Mouse (Mus musculus): ENCODE data around the gene Kcnq1. TPM values are rescaled to one million over a fixed set of nuclear protein-coding genes. Genes with fewer than 3 reads are reported as not detected.

Gene Kcnq1
- polyA plus RNA-seq, 1 experiment from 2014 or later = 0.91 TPM

GRCm38 (mm10) chr7:143428814-143429499 is 322.8 kb downstream of the Kcnq1 start:
- Histone ChIP-seq H3K4me1 (replicated peaks) (no peaks in the 10 kb centered on the region), H3K27me3 (peaks cover 8% of the 10 kb centered on the region; the same call in 1 of the 2 replicates), H3K27ac (replicated peaks) (no peak overlapping the region), H3K36me3 (replicated peaks) (no peaks in the 10 kb centered on the region), H3K9me3 (replicated peaks) (no peaks in the 10 kb centered on the region), H3K9ac (no peak overlapping the region), H3K4me3 (replicated peaks) (no peak overlapping the region), H3K4me2 (no peak overlapping the region)
- WGBS (ENCODE audit: insufficient replicate concordance) = 48% methylated on average over 2 of the region's 2 CpGs
- no peak for ATAC-seq (ENCODE audit: insufficient read depth)

GRCm38 (mm10) chr7:143432631-143433030 is 326.5 kb downstream of the Kcnq1 start:
- H3K4me2 ChIP-seq = no peak overlapping the region
- 69% methylated on average over 1 of the region's 1 CpGs for WGBS (ENCODE audit: insufficient replicate concordance)
- no peaks in the 10 kb centered on the region for H3K9me3 ChIP-seq (replicated peaks)
- no peaks in the 10 kb centered on the region for H3K36me3 ChIP-seq (replicated peaks)
- no peak for ATAC-seq (ENCODE audit: insufficient read depth)
- no peak overlapping the region for H3K9ac ChIP-seq
- H3K4me3 ChIP-seq (replicated peaks) = no peak overlapping the region
- H3K4me1 ChIP-seq (replicated peaks) = no peaks in the 10 kb centered on the region
- peaks cover 35% of the 10 kb centered on the region for H3K27me3 ChIP-seq
- H3K27ac ChIP-seq (replicated peaks) = no peak overlapping the region

GRCm38 (mm10) chr7:143433331-143433730 is 327.2 kb downstream of the Kcnq1 start:
- 54% methylated on average over 7 of the region's 7 CpGs for whole genome bisulfite sequencing (ENCODE audit: insufficient replicate concordance)
- H3K4me2 ChIP-seq = no peak overlapping the region
- H3K4me1 ChIP-seq (replicated peaks) = no peaks in the 10 kb centered on the region
- no peaks in the 10 kb centered on the region for H3K9me3 ChIP-seq (replicated peaks)
- H3K4me3 ChIP-seq (replicated peaks) = no peak overlapping the region
- H3K9ac ChIP-seq = no peak overlapping the region
- H3K27ac ChIP-seq (replicated peaks) = no peak overlapping the region
- no peaks in the 10 kb centered on the region for H3K36me3 ChIP-seq (replicated peaks)
- peaks cover 42% of the 10 kb centered on the region for H3K27me3 ChIP-seq
- ATAC-seq (ENCODE audit: insufficient read depth) = no peak

- ATAC-seq (ENCODE audit: insufficient read depth) = 0 out of 2 replicates have a peak, but pooled peaks have one; percentile 15
- no peaks in the 10 kb centered on the region for H3K36me3 ChIP-seq (replicated peaks)
These were observed 331.2 kb downstream of the Kcnq1 start for GRCm38 (mm10) chr7:143437231-143437893.

GRCm38 (mm10) chr7:143437894-143438581 is 331.9 kb downstream of the Kcnq1 start:
- 0 out of 2 replicates have a peak, but pooled peaks have one; percentile 9 for ATAC-seq (ENCODE audit: insufficient read depth)
- Histone ChIP-seq H3K4me1 (replicated peaks) (no peaks in the 10 kb centered on the region; the same call in 1 of the 2 replicates), H3K4me3 (replicated peaks) (peak overlapping the region; percentile 39), H3K27me3 (peaks cover 81% of the 10 kb centered on the region), H3K36me3 (replicated peaks) (no peaks in the 10 kb centered on the region), H3K9me3 (replicated peaks) (no peaks in the 10 kb centered on the region), H3K27ac (replicated peaks) (no peak overlapping the region), H3K4me2 (peak overlapping the region; percentile 59), H3K9ac (no peak overlapping the region)
- 6% methylated on average over 62 of the region's 63 CpGs for WGBS (ENCODE audit: insufficient replicate concordance)

More at GRCm38 (mm10) chr7:143437231-143437893, 331.2 kb downstream of the Kcnq1 start:
- Histone ChIP-seq H3K4me3 (replicated peaks) (peak overlapping the region; percentile 39), H3K9me3 (replicated peaks) (no peaks in the 10 kb centered on the region), H3K4me2 (peak overlapping the region; percentile 59), H3K4me1 (replicated peaks) (no peaks in the 10 kb centered on the region; the same call in 1 of the 2 replicates), H3K27me3 (peaks cover 80% of the 10 kb centered on the region), H3K27ac (replicated peaks) (no peak overlapping the region), H3K9ac (no peak overlapping the region)
- 19% methylated on average over 18 of the region's 18 CpGs for WGBS (ENCODE audit: insufficient replicate concordance)

- no peak for ATAC-seq (ENCODE audit: insufficient read depth)
- no peaks in the 10 kb centered on the region; the same call in 1 of the 2 replicates for H3K4me1 ChIP-seq (replicated peaks)
- no peaks in the 10 kb centered on the region for H3K9me3 ChIP-seq (replicated peaks)
- no peaks in the 10 kb centered on the region for H3K36me3 ChIP-seq (replicated peaks)
- no peak overlapping the region for H3K4me3 ChIP-seq (replicated peaks)
- H3K27me3 ChIP-seq = peaks cover 87% of the 10 kb centered on the region
- 48% methylated on average over 1 of the region's 1 CpGs for WGBS (ENCODE audit: insufficient replicate concordance)
- no peak overlapping the region for H3K27ac ChIP-seq (replicated peaks)
- no peak overlapping the region for H3K4me2 ChIP-seq
- no peak overlapping the region for H3K9ac ChIP-seq
These were observed 332.8 kb downstream of the Kcnq1 start for GRCm38 (mm10) chr7:143438965-143439364.

- no peak overlapping the region for H3K27ac ChIP-seq (replicated peaks)
- 30% methylated on average over 8 of the region's 8 CpGs for WGBS (ENCODE audit: insufficient replicate concordance)
- H3K4me3 ChIP-seq (replicated peaks) = no peak overlapping the region
- no peaks in the 10 kb centered on the region; the same call in 1 of the 2 replicates for H3K4me1 ChIP-seq (replicated peaks)
- H3K36me3 ChIP-seq (replicated peaks) = no peaks in the 10 kb centered on the region
- H3K9me3 ChIP-seq (replicated peaks) = no peaks in the 10 kb centered on the region
- no peak for ATAC-seq (ENCODE audit: insufficient read depth)
- H3K4me2 ChIP-seq = no peak overlapping the region
- H3K27me3 ChIP-seq = peaks cover 83% of the 10 kb centered on the region
- H3K9ac ChIP-seq = no peak overlapping the region
These were observed 338.4 kb downstream of the Kcnq1 start for GRCm38 (mm10) chr7:143444580-143444954.

- Histone ChIP-seq H3K4me2 (peak overlapping the region; percentile 50), H3K9me3 (replicated peaks) (no peaks in the 10 kb centered on the region), H3K9ac (no peak overlapping the region), H3K27ac (replicated peaks) (no peak overlapping the region), H3K36me3 (replicated peaks) (no peaks in the 10 kb centered on the region), H3K4me3 (replicated peaks) (peak overlapping the region; percentile 20; the same call in 1 of the 2 replicates), H3K27me3 (peaks cover 79% of the 10 kb centered on the region), H3K4me1 (replicated peaks) (no peaks in the 10 kb centered on the region; the same call in 1 of the 2 replicates)
- no peak for ATAC-seq (ENCODE audit: insufficient read depth)
- 6% methylated on average over 55 of the region's 55 CpGs for WGBS (ENCODE audit: insufficient replicate concordance)
These were observed 338.9 kb downstream of the Kcnq1 start for GRCm38 (mm10) chr7:143444955-143445648.

- Histone ChIP-seq H3K27me3 (peaks cover 72% of the 10 kb centered on the region), H3K4me1 (replicated peaks) (no peaks in the 10 kb centered on the region; the same call in 1 of the 2 replicates), H3K4me3 (replicated peaks) (peak overlapping the region; percentile 20; the same call in 1 of the 2 replicates), H3K36me3 (replicated peaks) (no peaks in the 10 kb centered on the region), H3K4me2 (peak overlapping the region; percentile 50), H3K9ac (no peak overlapping the region), H3K9me3 (replicated peaks) (no peaks in the 10 kb centered on the region), H3K27ac (replicated peaks) (no peak overlapping the region)
- no peak for ATAC-seq (ENCODE audit: insufficient read depth)
- WGBS (ENCODE audit: insufficient replicate concordance) = 7% methylated on average over 53 of the region's 53 CpGs
These were observed 339.7 kb downstream of the Kcnq1 start for GRCm38 (mm10) chr7:143445651-143446460.

- Histone ChIP-seq H3K4me2 (no peak overlapping the region), H3K9ac (no peak overlapping the region), H3K9me3 (replicated peaks) (no peaks in the 10 kb centered on the region), H3K27ac (replicated peaks) (no peak overlapping the region), H3K36me3 (replicated peaks) (no peaks in the 10 kb centered on the region), H3K4me1 (replicated peaks) (no peaks in the 10 kb centered on the region; the same call in 1 of the 2 replicates), H3K4me3 (replicated peaks) (no peak overlapping the region), H3K27me3 (peaks cover 59% of the 10 kb centered on the region)
- ATAC-seq (ENCODE audit: insufficient read depth) = no peak
- WGBS (ENCODE audit: insufficient replicate concordance) = 35% methylated on average over 2 of the region's 2 CpGs
These were observed 341.0 kb downstream of the Kcnq1 start for GRCm38 (mm10) chr7:143447130-143447529.

All from liver, embryonic 15.5 days (tissue).